Mouse (Mus musculus): Measurements from ENCODE around the gene Prickle1. TPM values are rescaled to one million over a fixed set of nuclear protein-coding genes. Genes with fewer than 3 reads are reported as not detected.

Gene Prickle1
- polyA plus RNA-seq, 1 experiment from 2014 or later, result 17.4 TPM

DNA sequence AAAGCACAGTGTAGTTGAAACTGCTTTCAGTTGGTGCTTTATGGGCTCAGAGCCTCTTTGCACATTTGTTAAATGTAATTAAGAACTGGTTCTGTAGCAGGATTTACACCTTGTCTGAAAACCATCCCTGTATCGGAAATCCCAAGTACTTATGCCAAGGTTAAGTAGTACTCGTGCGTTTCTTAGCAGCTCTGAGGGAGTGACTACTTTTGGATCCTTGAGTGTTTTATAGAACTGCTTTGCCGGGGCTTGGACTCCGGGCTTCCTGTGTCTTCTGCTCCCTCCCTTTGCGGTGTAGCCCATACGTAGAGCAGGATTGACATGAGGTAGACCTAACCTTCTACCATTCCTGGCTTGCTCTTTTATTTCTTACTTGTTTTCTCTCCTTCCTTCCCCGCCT, 120.0 kb downstream of the Prickle1 start:
- H3K27ac ChIP-seq, result no peak overlapping the region
- WGBS, result 73% methylated on average over 8 of the region's 8 CpGs
- H3K36me3 ChIP-seq, result peaks cover 4% of the 10 kb centered on the region; the same call in 1 of the 2 replicates
- DNase-seq (ENCODE audit: low spot score), result no peak
- no peaks in the 10 kb centered on the region for H3K27me3 ChIP-seq (ENCODE audit: insufficient read depth, poor library complexity, severe bottlenecking)
- H3K9me3 ChIP-seq, result no peaks in the 10 kb centered on the region
- H3K4me1 ChIP-seq (replicated peaks), result peaks cover 13% of the 10 kb centered on the region
- no peak overlapping the region for H3K4me3 ChIP-seq

DNA sequence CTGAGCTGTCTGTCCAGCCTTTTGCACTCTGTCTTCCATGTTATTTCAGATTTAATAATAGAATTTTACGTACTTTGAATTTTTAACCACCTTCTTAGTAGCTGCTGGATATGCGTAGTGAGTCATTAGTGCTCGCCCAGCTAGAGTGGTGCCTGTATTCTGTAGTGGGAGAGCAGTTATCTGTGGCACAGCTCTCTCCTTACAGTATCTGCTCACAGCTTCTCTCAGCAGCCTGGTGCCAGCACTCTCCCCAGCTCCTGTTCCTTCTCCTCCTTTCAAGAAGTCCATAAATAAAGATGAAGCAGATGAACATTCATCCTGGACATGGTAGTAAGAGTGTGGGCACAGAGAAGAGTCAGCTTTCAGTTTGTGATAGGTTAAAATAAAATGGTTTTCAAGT, 121.4 kb downstream of the Prickle1 start:
- H3K27me3 ChIP-seq (ENCODE audit: insufficient read depth, poor library complexity, severe bottlenecking), result no peaks in the 10 kb centered on the region
- 93% methylated on average over 3 of the region's 3 CpGs for WGBS
- no peak for DNase-seq (ENCODE audit: low spot score)

DNA sequence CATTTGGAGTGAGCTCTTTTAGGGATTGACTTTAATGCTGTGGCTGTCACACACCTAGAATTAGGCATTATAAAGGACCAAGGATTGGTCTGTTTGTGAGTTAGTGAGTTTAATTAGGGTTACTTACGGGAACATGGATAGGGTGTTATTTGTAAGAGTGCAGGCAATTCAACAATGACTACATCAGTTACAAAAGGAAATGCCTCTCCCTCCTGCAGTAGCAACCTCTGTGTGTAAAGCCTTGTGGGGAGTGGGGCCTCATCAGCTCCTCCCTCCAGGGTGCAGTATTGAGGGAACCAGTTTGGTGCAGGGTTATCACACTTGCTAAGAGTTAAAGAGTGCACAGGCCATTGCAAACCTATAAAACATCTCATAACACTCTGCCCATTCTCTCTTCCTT, 123.6 kb downstream of the Prickle1 start:
- H3K4me3 ChIP-seq, result no peak overlapping the region
- no peak for DNase-seq (ENCODE audit: low spot score)
- H3K27me3 ChIP-seq (ENCODE audit: insufficient read depth, poor library complexity, severe bottlenecking), result no peaks in the 10 kb centered on the region
- no peak overlapping the region for H3K27ac ChIP-seq
- peaks cover 2% of the 10 kb centered on the region; the same call in 1 of the 2 replicates for H3K36me3 ChIP-seq
- peaks cover 13% of the 10 kb centered on the region for H3K4me1 ChIP-seq (replicated peaks)
- H3K9me3 ChIP-seq, result no peaks in the 10 kb centered on the region
- 40% methylated on average over 1 of the region's 1 CpGs for WGBS

More for the DNA sequence above, 121.4 kb downstream of the Prickle1 start:
- H3K4me3 ChIP-seq, result no peak overlapping the region
- H3K4me1 ChIP-seq (replicated peaks), result peaks cover 13% of the 10 kb centered on the region
- H3K36me3 ChIP-seq, result peaks cover 4% of the 10 kb centered on the region; the same call in 1 of the 2 replicates
- H3K27ac ChIP-seq, result no peak overlapping the region
- no peaks in the 10 kb centered on the region for H3K9me3 ChIP-seq

DNA sequence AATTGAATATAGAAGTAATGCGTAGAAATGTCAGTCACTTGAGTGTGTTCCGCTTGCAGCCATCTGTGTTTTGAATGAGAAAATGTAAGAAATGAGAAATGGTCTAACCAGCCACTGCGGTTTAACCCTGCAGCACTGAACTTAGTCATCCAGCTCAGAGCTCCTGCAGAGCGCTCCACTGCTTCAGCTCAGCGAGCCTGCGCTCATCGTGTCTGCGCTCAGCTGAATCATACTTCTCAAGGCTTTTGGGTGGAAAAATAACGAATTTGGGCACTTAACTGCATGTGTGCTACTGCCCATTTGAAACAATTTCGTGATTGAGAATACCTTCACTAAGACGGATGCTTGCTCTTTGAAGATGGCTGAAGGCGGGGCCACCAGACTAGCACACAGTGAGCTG, 124.0 kb downstream of the Prickle1 start:
- no peak overlapping the region for H3K27ac ChIP-seq

DNA sequence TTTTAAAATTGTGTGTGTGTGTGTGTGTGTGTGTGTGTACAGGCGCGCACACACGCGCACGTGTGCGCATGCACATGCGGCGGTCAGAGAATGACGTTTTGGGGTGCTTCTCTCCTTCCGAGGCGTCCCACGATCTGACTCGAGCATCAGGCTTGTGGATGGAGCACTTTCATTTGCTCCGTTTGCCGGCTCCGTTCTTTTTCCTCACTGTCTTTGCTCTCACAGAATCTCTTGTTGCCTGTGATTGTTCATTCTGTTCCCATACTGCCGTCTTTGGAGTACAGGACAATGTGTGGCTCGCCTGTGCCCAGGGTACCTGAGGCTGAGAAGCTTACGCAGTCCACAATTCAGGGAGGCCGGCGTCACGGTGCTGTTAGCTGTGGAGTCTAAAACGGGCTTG, 134.6 kb downstream of the Prickle1 start:
- peaks cover 67% of the 10 kb centered on the region for H3K36me3 ChIP-seq
- no peak overlapping the region for H3K27ac ChIP-seq
- no peak overlapping the region for H3K4me3 ChIP-seq
- WGBS, result 95% methylated on average over 23 of the region's 23 CpGs
- DNase-seq (ENCODE audit: low spot score), result no peak
- H3K27me3 ChIP-seq (ENCODE audit: insufficient read depth, poor library complexity, severe bottlenecking), result no peaks in the 10 kb centered on the region
- H3K9me3 ChIP-seq, result no peaks in the 10 kb centered on the region
- no peaks in the 10 kb centered on the region for H3K4me1 ChIP-seq (replicated peaks)

More for the DNA sequence above, 124.0 kb downstream of the Prickle1 start:
- peaks cover 13% of the 10 kb centered on the region for H3K4me1 ChIP-seq (replicated peaks)
- no peaks in the 10 kb centered on the region for H3K9me3 ChIP-seq
- no peak for DNase-seq (ENCODE audit: low spot score)
- no peaks in the 10 kb centered on the region for H3K27me3 ChIP-seq (ENCODE audit: insufficient read depth, poor library complexity, severe bottlenecking)
- WGBS, result 58% methylated on average over 12 of the region's 12 CpGs
- H3K36me3 ChIP-seq, result peaks cover 3% of the 10 kb centered on the region; the same call in 1 of the 2 replicates
- no peak overlapping the region for H3K4me3 ChIP-seq

DNA sequence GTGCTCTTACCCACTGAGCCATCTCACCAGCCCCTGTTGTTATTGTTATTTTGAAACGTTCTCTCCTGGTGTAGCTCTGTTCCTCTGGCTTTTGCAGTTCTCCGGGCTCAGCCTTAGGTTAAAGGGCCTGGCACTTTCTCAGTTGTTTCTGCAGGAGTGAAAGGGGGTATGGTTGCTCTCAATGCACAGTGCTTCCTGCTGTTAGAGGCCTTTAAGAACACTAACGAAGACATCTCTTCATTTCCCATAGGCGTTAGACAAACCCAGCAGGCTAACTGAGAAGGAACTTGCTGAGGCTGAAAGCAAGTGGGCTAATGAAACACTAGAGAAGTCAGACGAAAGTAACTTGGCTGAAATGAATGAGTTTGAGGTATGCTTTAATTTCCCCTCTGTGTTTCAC, 136.3 kb downstream of the Prickle1 start:
- Histone ChIP-seq H3K27me3 (ENCODE audit: insufficient read depth, poor library complexity, severe bottlenecking) (no peaks in the 10 kb centered on the region), H3K9me3 (no peaks in the 10 kb centered on the region), H3K4me3 (no peak overlapping the region), H3K4me1 (replicated peaks) (no peaks in the 10 kb centered on the region), H3K27ac (no peak overlapping the region), H3K36me3 (peaks cover 59% of the 10 kb centered on the region)
- WGBS, result 66% methylated on average over 5 of the region's 5 CpGs
- no peak for DNase-seq (ENCODE audit: low spot score)

DNA sequence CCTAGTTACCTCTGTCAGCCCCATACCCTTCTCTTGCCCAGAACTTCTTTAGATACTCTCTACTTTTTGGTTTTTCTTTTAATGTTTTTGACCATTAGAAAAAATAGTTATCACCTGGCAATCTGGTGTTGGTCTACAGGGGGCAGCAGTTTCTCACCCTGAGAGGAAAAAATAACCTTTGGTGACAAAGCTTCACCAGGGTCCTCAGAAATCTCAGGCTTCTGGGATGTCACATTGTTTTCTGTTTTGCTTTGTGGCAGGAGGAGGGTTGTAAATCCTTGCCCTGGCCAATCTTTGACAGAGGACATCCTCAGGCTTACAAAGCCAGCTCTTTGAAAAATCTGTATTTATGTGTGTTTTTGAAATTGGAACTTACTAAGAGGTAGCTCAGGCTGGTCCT, 139.7 kb downstream of the Prickle1 start:
- H3K4me3 ChIP-seq, result no peak overlapping the region
- no peaks in the 10 kb centered on the region for H3K27me3 ChIP-seq (ENCODE audit: insufficient read depth, poor library complexity, severe bottlenecking)
- H3K27ac ChIP-seq, result no peak overlapping the region
- no peaks in the 10 kb centered on the region for H3K9me3 ChIP-seq
- H3K36me3 ChIP-seq, result peaks cover 55% of the 10 kb centered on the region
- DNase-seq (ENCODE audit: low spot score), result no peak
- no peaks in the 10 kb centered on the region for H3K4me1 ChIP-seq (replicated peaks)

DNA sequence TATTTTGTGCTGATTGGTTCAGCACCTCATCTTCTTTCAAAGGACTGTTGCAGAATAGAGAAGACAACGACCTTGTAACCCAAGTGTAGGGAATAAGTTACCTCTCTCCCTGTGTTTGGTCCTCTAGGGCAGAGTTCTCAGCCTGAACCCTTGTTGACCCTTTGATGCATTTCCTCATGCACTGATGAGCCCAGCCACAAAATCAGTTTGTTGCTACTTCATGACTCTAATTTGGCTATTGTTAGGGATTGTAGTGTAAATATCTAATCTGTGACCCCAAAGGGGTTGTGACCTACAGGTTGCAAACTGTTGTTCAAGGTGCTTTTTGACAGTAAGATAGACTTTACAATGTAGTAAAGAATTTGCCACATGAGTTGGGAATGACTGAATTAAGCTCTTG, 142.4 kb downstream of the Prickle1 start:
- no peak for DNase-seq (ENCODE audit: low spot score)
- Histone ChIP-seq H3K27me3 (ENCODE audit: insufficient read depth, poor library complexity, severe bottlenecking) (no peaks in the 10 kb centered on the region), H3K4me3 (no peak overlapping the region), H3K9me3 (no peaks in the 10 kb centered on the region), H3K27ac (no peak overlapping the region), H3K4me1 (replicated peaks) (no peaks in the 10 kb centered on the region), H3K36me3 (peaks cover 59% of the 10 kb centered on the region)
- WGBS, result 74% methylated on average over 1 of the region's 1 CpGs

Other genes starting within 250 kb of the Prickle1 start
- 155 and 158 TPM in 2 replicates for gene Zcrb1, start 197.6 kb downstream of the Prickle1 start, polyA plus RNA-seq (2016; fragmentation: Nextera tagmentation; extraction: Ambion mirVana)
- gene Pphln1, start 197.5 kb downstream of the Prickle1 start, polyA plus RNA-seq (2016; fragmentation: Nextera tagmentation; extraction: Ambion mirVana), result 86.0 and 95.9 TPM in 2 replicates

Measured in hindbrain, embryonic 10.5 days (tissue).